Mouse (Mus musculus) gastrocnemius, adult 8-10 months (tissue): ENCODE measurements around the gene Sbf2. TPM values are rescaled to one million over a fixed set of nuclear protein-coding genes. Genes with fewer than 3 reads are reported as not detected.
"Not testable (repeated sequence)": the region's sequence is repeated elsewhere in the genome, so short reads cannot be mapped to it uniquely, and the experiment has no call there.

Experiments
- DNase-seq, 2 experiments: peaks; one replicate each; pipeline ENCODE4 v3.0.0; 2022; ENCODE audit warnings: low spot score in 2 of 2
- total RNA-seq, 4 experiments: library from RNA; stranded (reverse); gene quantifications; 2 replicates each; pipeline ENCODE4 v1.2.4; 2022

Gene Sbf2
- total RNA-seq, 4 experiments from 2014 or later, result 6.7 to 10.4 (median 7.9) TPM

- no peak for DNase-seq
Measured at GRCm38 (mm10) chr7:110392576-110392975, 222.1 kb downstream of the Sbf2 start.

GRCm38 (mm10) chr7:110391632-110392031, 223.1 kb downstream of the Sbf2 start:
- no peak for DNase-seq

GRCm38 (mm10) chr7:110388889-110389288, 225.8 kb downstream of the Sbf2 start:
- not testable (repeated sequence) for DNase-seq

- DNase-seq, result no peak
Measured at GRCm38 (mm10) chr7:110387565-110387964, 227.2 kb downstream of the Sbf2 start.

GRCm38 (mm10) chr7:110385482-110385881, 229.2 kb downstream of the Sbf2 start:
- DNase-seq, result no peak

- DNase-seq, result no peak
Measured at GRCm38 (mm10) chr7:110384343-110384742, 230.4 kb downstream of the Sbf2 start.

GRCm38 (mm10) chr7:110381625-110382024, 233.1 kb downstream of the Sbf2 start:
- DNase-seq, result no peak

- DNase-seq, result no peak
Measured at GRCm38 (mm10) chr7:110379335-110379914, 235.3 kb downstream of the Sbf2 start.

GRCm38 (mm10) chr7:110372529-110372928, 242.2 kb downstream of the Sbf2 start:
- DNase-seq, result no peak

GRCm38 (mm10) chr7:110362005-110362404, 252.7 kb downstream of the Sbf2 start:
- no peak for DNase-seq

GRCm38 (mm10) chr7:110361516-110361915, 253.2 kb downstream of the Sbf2 start:
- no peak for DNase-seq

GRCm38 (mm10) chr7:110359391-110359790, 255.3 kb downstream of the Sbf2 start:
- no peak for DNase-seq

GRCm38 (mm10) chr7:110353971-110354370, 260.8 kb downstream of the Sbf2 start:
- no peak for DNase-seq

GRCm38 (mm10) chr7:110347250-110347649, 267.5 kb downstream of the Sbf2 start:
- DNase-seq, result no peak

- DNase-seq, result no peak
Measured at GRCm38 (mm10) chr7:110337601-110338000, 277.1 kb downstream of the Sbf2 start.

- DNase-seq, result peak in 1 of 2 experiments; percentile 6
Measured at GRCm38 (mm10) chr7:110325381-110326110, 289.2 kb downstream of the Sbf2 start.

- DNase-seq, result no peak
Measured at GRCm38 (mm10) chr7:110324852-110325251, 289.9 kb downstream of the Sbf2 start.

- no peak for DNase-seq
Measured at GRCm38 (mm10) chr7:110321106-110321505, 293.6 kb downstream of the Sbf2 start.

- peak in 1 of 2 experiments; percentile 21 for DNase-seq
Measured at GRCm38 (mm10) chr7:110318971-110319519, 295.7 kb downstream of the Sbf2 start.

- no peak for DNase-seq
Measured at GRCm38 (mm10) chr7:110317412-110317811, 297.3 kb downstream of the Sbf2 start.

GRCm38 (mm10) chr7:110315352-110315751, 299.4 kb downstream of the Sbf2 start:
- no peak for DNase-seq

GRCm38 (mm10) chr7:110314401-110314890, 300.3 kb downstream of the Sbf2 start:
- DNase-seq, result no peak
